Mouse (Mus musculus) liver, adult 2 months (tissue): ENCODE results near the gene Krtap16-1.

Experiments
- CTCF ChIP-seq: fragments of 200-500 bp; IDR thresholded peaks from 2 replicates; pipeline ENCODE4 v1.5.1; 2011; ENCODE audit warnings: low read depth, low read length, control low read depth
- POLR2A ChIP-seq: fragments of 200-500 bp; IDR thresholded peaks from 2 replicates; pipeline ENCODE4 v1.6.1; 2011; ENCODE audit warnings: low read length, control low read depth; ENCODE audit not compliant: insufficient read depth; ENCODE audit errors: extremely low read depth

- TF ChIP-seq CTCF (no peak), POLR2A (no peak)
Measured at GRCm38 (mm10) chr11:99978953-99979352, 7.4 kb downstream of the Krtap16-1 start, which contains the start of gene Krtap29-1.
